ENCODE assay signal across 36 mouse cellular contexts in the genomic region with DNA sequence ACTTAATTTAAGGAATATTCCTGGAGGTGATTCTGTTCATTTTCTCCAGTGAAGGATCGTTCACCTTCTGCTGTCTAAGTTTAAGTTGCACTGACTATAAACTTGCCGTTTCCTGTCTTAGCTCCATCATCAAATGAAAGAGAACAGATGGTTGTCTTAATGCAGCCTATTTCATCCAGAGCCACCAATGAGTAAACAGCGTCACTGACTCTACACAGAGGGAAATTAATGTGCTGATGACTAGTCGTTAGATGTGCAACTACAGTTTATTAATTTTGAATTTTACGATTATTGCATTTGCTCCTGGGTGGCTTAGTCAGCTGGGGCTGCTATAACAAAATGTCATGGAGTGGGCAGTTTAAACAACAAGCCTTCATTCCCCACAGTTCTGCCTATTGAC.
"Had no signal": no experiment of that assay in that cellular context is flagged by ENCODE, and none has a peak within 500 bp of the region (broad histone marks: within the 10 kb centered on the region; RNA-seq: fewer than 3 reads in every experiment).

No protein-coding gene starts in this region.

- H3K27ac ChIP-seq: heart, adult 2 months; heart, embryonic 10.5 days; heart, embryonic 13.5 days; heart, embryonic 15.5 days; hindbrain, embryonic 10.5 days; hindbrain, embryonic 12.5 days; hindbrain, embryonic 13.5 days; hindbrain, embryonic 14.5 days; hindbrain, embryonic 15.5 days; hindbrain, postnatal 0 days; intestine, embryonic 15.5 days; kidney, embryonic 15.5 days; kidney, postnatal 0 days; layer of hippocampus, adult 2 months had no signal

- ATAC-seq: hindbrain, embryonic 16.5 days; hindbrain, postnatal 0 days; inflammation-experienced regulatory T-cells, adult 6 months; intestine, embryonic 15.5 days; intestine, embryonic 16.5 days; intestine, postnatal 0 days had no signal

- H3K4me3 ChIP-seq: heart, adult 2 months; heart, embryonic 10.5 days; heart, embryonic 12.5 days; heart, embryonic 13.5 days; heart, embryonic 15.5 days; hindbrain, embryonic 10.5 days; hindbrain, embryonic 12.5 days; hindbrain, embryonic 13.5 days; hindbrain, embryonic 15.5 days; intestine, embryonic 15.5 days; kidney, embryonic 15.5 days; layer of hippocampus, adult 2 months had no signal

- DNase-seq: heart, adult 18-20 months; heart, adult 2 months; heart, postnatal 10 days; heart, postnatal 14 days; heart, postnatal 36 days; heart, postnatal 4 days; kidney, adult 11 months; kidney, adult 18-20 months; kidney, adult 2 months; kidney, adult 8-10 months; kidney, adult 9 months; kidney, postnatal 10 days; kidney, postnatal 14 days; kidney, postnatal 25 days; kidney, postnatal 36 days; kidney, postnatal 4 days; layer of hippocampus, adult 9-11 months had no signal

- H3K27me3 ChIP-seq: heart, embryonic 12.5 days; heart, embryonic 13.5 days; heart, embryonic 15.5 days; hindbrain, embryonic 12.5 days; hindbrain, embryonic 13.5 days; hindbrain, embryonic 15.5 days; intestine, embryonic 15.5 days; kidney, embryonic 15.5 days had no signal

- H3K4me2 ChIP-seq: heart, embryonic 11.5 days; heart, embryonic 12.5 days; heart, embryonic 13.5 days; heart, embryonic 15.5 days; hindbrain, embryonic 12.5 days; hindbrain, embryonic 13.5 days; hindbrain, embryonic 14.5 days; hindbrain, embryonic 15.5 days; intestine, embryonic 15.5 days; kidney, embryonic 15.5 days had no signal

- H3K9ac ChIP-seq: heart, embryonic 12.5 days; heart, embryonic 13.5 days; heart, embryonic 15.5 days; hindbrain, embryonic 12.5 days; hindbrain, embryonic 13.5 days; hindbrain, embryonic 14.5 days; hindbrain, embryonic 15.5 days; intestine, embryonic 15.5 days; kidney, embryonic 15.5 days had no signal

- H3K9me3 ChIP-seq: heart, embryonic 10.5 days; heart, embryonic 12.5 days; heart, embryonic 13.5 days; heart, embryonic 15.5 days; hindbrain, embryonic 10.5 days; hindbrain, embryonic 12.5 days; hindbrain, embryonic 13.5 days; hindbrain, embryonic 15.5 days; intestine, embryonic 15.5 days; kidney, embryonic 15.5 days had no signal

- H3K4me1 ChIP-seq: heart, embryonic 15.5 days; hindbrain, embryonic 10.5 days; hindbrain, embryonic 12.5 days; hindbrain, embryonic 13.5 days; hindbrain, embryonic 15.5 days; intestine, embryonic 15.5 days had no signal

- H3K36me3 ChIP-seq: heart, embryonic 10.5 days; heart, embryonic 12.5 days; heart, embryonic 13.5 days; heart, embryonic 15.5 days; hindbrain, embryonic 10.5 days; hindbrain, embryonic 12.5 days; hindbrain, embryonic 13.5 days; hindbrain, embryonic 15.5 days; intestine, embryonic 15.5 days; kidney, embryonic 15.5 days had no signal
